Mouse (Mus musculus): ENCODE measurements around the gene Zfp865. TPM values are rescaled to one million over a fixed set of nuclear protein-coding genes. Genes with fewer than 3 reads are reported as not detected.
"Not testable (repeated sequence)": the region's sequence is repeated elsewhere in the genome, so short reads cannot be mapped to it uniquely, and the experiment has no call there.

Gene Zfp865
- total RNA-seq, 2 experiments from 2014 or later = 18.2 to 19.9 TPM

- no peak for DNase-seq
- intact Hi-C loops (cut with DNase I) = no loop called here
Observed at GRCm38 (mm10) chr7:5064886-5065285, 44.7 kb downstream of the Zfp865 start.

DNA sequence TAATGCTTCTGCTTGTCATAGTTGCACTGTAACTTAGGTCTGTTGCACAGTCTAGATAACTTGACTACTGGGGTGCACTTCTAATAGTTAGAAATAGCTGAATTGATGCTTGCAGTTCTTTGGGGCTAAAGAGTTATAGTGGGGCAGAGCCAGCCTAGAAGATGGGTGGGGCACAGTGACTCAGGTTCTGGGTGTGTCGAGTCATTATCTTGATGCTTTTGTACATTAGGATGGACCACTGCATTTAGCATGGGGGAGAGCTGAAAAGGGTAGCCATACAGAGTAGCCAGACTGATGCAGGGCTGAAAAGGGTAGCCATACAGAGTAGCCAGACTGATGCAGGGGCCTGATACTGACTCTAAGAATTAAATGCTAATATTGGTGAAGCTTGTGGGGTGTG, 53.4 kb downstream of the Zfp865 start:
- DNase-seq = no peak
- intact Hi-C loops (cut with DNase I) = no loop called here

- no peak for DNase-seq
- intact Hi-C loops (cut with DNase I) = no loop called here
Observed at GRCm38 (mm10) chr7:5074984-5075383, 54.8 kb downstream of the Zfp865 start.

DNA sequence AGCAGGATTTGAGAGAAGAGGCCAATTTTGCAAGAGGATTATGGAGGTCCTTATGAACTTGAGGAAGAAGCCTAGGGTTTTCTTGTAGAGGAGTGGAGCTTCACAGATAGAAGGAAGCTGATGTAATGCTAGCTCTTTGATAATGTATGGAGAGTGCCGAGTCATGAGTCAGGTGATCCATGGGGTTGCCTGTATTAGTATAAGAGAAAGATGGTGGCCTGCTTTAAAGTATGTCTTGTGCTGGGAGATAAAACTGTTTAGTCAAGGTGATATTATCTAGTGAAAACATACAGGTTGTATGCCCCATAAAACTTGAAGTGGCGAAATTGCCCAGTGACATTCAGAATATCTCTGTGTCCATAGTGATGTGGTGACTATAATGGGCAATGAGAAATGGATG, 56.8 kb downstream of the Zfp865 start:
- intact Hi-C loops (cut with DNase I) = no loop called here
- no peak for DNase-seq

DNA sequence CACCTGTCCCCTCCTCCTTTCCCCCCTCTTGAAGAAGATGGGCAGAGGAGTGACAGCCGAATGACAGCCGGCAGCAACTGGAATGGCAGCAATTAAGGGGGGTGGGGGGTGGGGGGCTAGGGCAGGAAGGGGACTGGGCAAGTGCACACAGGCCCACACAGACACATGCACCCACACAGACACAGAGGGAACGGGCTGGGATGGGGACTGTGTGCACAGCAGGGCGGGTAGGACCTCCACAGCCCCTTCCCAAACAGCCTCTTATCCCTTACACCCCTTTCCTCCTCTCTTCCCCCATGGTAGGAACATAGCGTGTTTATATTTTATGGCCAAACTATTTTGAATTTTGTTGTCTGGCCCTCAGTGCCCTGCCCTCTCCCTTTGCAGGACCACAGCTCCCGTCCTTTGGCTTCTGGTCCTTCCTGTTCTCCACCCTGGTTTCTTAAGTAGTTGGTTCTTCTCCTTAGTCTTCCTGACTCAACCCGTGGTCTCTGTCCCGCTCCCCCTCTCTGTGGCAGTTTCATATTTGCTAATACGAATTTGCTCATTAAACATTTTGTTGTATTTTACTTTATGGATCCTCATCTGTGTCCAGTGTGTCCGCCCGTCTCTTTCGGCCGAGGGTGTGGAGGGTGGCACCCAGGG, 59.3 kb downstream of the Zfp865 start:
- intact Hi-C loops (cut with DNase I) = loop anchor here (2.0 to 10.0 kb wide), 4 partner anchors 17 to 1075 kb away; partner anchors contain the start of genes U2af2 and Zfp787
- not testable (repeated sequence) for DNase-seq

- peak; percentile 96 to 97 for DNase-seq
- intact Hi-C loops (cut with DNase I) = loop anchor here (2.0 to 10.0 kb wide), 4 partner anchors 17 to 1075 kb away; partner anchors contain the start of genes U2af2 and Zfp787
Observed at GRCm38 (mm10) chr7:5080010-5080751, 60.0 kb downstream of the Zfp865 start, which contains the start of gene Epn1. Gene Epn1 (plus strand): TSS chr7:5080235.

DNA sequence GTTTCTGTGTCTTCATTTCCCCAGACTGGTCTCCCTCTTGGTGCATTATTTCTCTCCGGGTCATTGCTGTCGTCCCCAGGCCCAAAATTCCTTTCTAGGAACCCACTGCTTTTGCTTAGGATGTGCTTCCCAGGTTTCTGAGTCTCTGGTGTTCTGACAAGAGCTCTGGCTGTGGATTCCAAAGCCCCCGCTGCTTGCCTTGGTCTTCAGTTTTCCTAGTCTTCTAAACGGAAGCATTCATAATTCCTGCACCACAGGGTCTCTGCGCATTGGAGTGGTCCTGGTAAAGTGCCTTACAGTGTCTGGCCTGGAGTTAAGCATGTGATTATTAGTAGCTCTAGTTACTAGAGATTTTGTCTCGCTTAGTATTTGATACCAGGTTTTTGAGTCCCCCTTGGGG, 60.6 kb downstream of the Zfp865 start:
- no peak for DNase-seq
- intact Hi-C loops (cut with DNase I) = loop anchor here (2.0 to 10.0 kb wide), 4 partner anchors 18 to 1074 kb away; partner anchors contain the start of genes U2af2 and Zfp787

- no peak for DNase-seq
- intact Hi-C loops (cut with DNase I) = loop anchor here (2.0 to 10.0 kb wide), 4 partner anchors 18 to 1074 kb away; partner anchors contain the start of genes U2af2 and Zfp787
Observed at GRCm38 (mm10) chr7:5081241-5081640, 61.1 kb downstream of the Zfp865 start.

GRCm38 (mm10) chr7:5081939-5082338, 61.8 kb downstream of the Zfp865 start:
- intact Hi-C loops (cut with DNase I) = loop anchor here (2.0 to 10.0 kb wide), 4 partner anchors 19 to 1073 kb away; partner anchors contain the start of genes U2af2 and Zfp787
- DNase-seq = no peak

GRCm38 (mm10) chr7:5083325-5084105, 63.3 kb downstream of the Zfp865 start:
- intact Hi-C loops (cut with DNase I) = loop anchor here (5.0 to 10.0 kb wide), 3 partner anchors 39 to 1071 kb away; partner anchors contain the start of gene Zfp787
- DNase-seq = no peak

DNA sequence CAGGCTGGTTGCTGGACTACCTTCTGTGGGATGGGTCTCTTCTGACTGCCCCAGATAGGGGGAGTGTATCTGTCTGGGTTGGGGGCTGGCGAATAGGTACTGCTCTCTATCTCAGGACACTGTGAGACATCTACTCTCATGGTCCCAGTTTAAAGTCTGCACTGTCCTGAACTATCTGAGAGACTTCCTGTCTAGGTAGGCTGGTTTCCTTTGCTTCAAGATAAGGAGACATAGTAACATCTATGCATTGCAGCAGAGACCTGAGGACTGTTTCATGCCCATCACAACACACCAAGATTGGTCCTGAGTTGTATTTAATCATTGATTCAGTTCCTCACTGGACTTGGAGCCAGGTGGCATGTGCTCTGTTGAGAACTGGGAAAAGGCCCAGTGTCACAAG, 65.3 kb downstream of the Zfp865 start:
- DNase-seq = no peak
- intact Hi-C loops (cut with DNase I) = loop anchor here (10.0 kb wide), 2 partner anchors 941 to 1069 kb away; partner anchors contain the start of gene Zfp787

Other genes starting within 250 kb of the Zfp865 start
- gene Fam71e2, start 249.1 kb upstream of the Zfp865 start, total RNA-seq (2021) = not detected
- gene Il11, start 237.5 kb upstream of the Zfp865 start, total RNA-seq (2021) = under 1 TPM in 1 of 2 experiments, not detected in 1; 0.12 TPM
- not detected for gene Tmem190, start 237.4 kb upstream of the Zfp865 start, total RNA-seq (2021)
- 1 to 10 TPM; 4.2 to 4.3 TPM for gene Tmem238, start 230.7 kb upstream of the Zfp865 start, total RNA-seq (2021)
- gene Rpl28, start 227.5 kb upstream of the Zfp865 start, total RNA-seq (2021) = 100 to 1,000 TPM; 469 to 532 TPM
- 100 to 1,000 TPM in 1 of 2 experiments, 10 to 100 TPM in 1; 97.9 to 112 TPM for gene Ube2s, start 207.8 kb upstream of the Zfp865 start, total RNA-seq (2021)
- gene Shisa7, start 175.7 kb upstream of the Zfp865 start, total RNA-seq (2021) = under 1 TPM in 1 of 2 experiments, not detected in 1; 0.05 TPM
- gene Isoc2b, start 150.1 kb upstream of the Zfp865 start, total RNA-seq (2021) = 1 to 10 TPM; 3.1 to 4.2 TPM
- gene Isoc2a, start 143.2 kb upstream of the Zfp865 start, total RNA-seq (2021) = 10 to 100 TPM; 22.9 to 27.0 TPM
- not detected for gene Gm36210, start 113.9 kb upstream of the Zfp865 start, total RNA-seq (2021)
- 1 to 10 TPM; 9.4 to 9.6 TPM for gene Zfp628, start 105.2 kb upstream of the Zfp865 start, total RNA-seq (2021)
- 1 to 10 TPM; 5.9 to 6.1 TPM for gene Nat14, start 98.3 kb upstream of the Zfp865 start, total RNA-seq (2021)
- 1 to 10 TPM; 7.8 TPM for gene Ssc5d, start 94.6 kb upstream of the Zfp865 start, total RNA-seq (2021)
- gene Sbk2, start 56.0 kb upstream of the Zfp865 start, total RNA-seq (2021) = 10 to 100 TPM in 1 of 2 experiments, 1 to 10 TPM in 1; 4.2 to 11.6 TPM
- gene Sbk3, start 49.2 kb upstream of the Zfp865 start, total RNA-seq (2021) = 10 to 100 TPM; 14.9 to 37.3 TPM
- 10 to 100 TPM; 14.3 to 18.1 TPM for gene Zfp579, start 24.2 kb upstream of the Zfp865 start, total RNA-seq (2021)
- gene Zfp524, start 6.0 kb upstream of the Zfp865 start, total RNA-seq (2021) = 1 to 10 TPM; 8.1 to 8.6 TPM
- 10 to 100 TPM; 17.0 to 20.2 TPM for gene Fiz1, start 5.7 kb upstream of the Zfp865 start, total RNA-seq (2021)
- gene Gm44973, start 4.9 kb upstream of the Zfp865 start, total RNA-seq (2021) = not detected
- under 1 TPM; 0.17 TPM for gene Ccdc106, start 177 bp downstream of the Zfp865 start, total RNA-seq (2021)
- gene 4632433K11Rik, start 13.7 kb downstream of the Zfp865 start, total RNA-seq (2021) = not detected
- gene Zfp784, start 18.1 kb downstream of the Zfp865 start, total RNA-seq (2021) = 1 to 10 TPM; 5.0 to 6.6 TPM
- gene Zfp580, start 31.2 kb downstream of the Zfp865 start, total RNA-seq (2021) = 1 to 10 TPM; 5.5 to 7.9 TPM
- gene U2af2, start 41.8 kb downstream of the Zfp865 start, total RNA-seq (2021) = 10 to 100 TPM; 85.6 to 94.1 TPM
- 100 to 1,000 TPM; 181 TPM for gene Epn1, start 59.9 kb downstream of the Zfp865 start, total RNA-seq (2021)
- gene Rfpl4, start 96.6 kb downstream of the Zfp865 start, total RNA-seq (2021) = not detected
- 1 to 10 TPM; 5.3 to 5.8 TPM for gene Rasl2-9, start 105.6 kb downstream of the Zfp865 start, total RNA-seq (2021)
- not detected for gene Vmn1r55, start 129.3 kb downstream of the Zfp865 start, total RNA-seq (2021)
- gene Vmn1r56, start 176.4 kb downstream of the Zfp865 start, total RNA-seq (2021) = not detected
- not detected for gene Vmn1r57, start 198.1 kb downstream of the Zfp865 start, total RNA-seq (2021)